ENCODE assay signal across 11 mouse cellular contexts in genomic region chr10:121290682-121291078, GRCm38 (mm10).
A peak's percentile ranks its signal among the peaks of the same experiment; 100 is the strongest.
DNase-seq lines count a peak whose midpoint lies in the region; ATAC-seq and TF ChIP-seq lines count a peak whose summit lies in the region.
"Had no signal": no experiment of that assay in that cellular context is flagged by ENCODE, and none has a peak within 500 bp of the region (broad histone marks: within the 10 kb centered on the region; RNA-seq: fewer than 3 reads in every experiment).

No protein-coding gene starts in this region.

- peak overlapping the region; percentile 28 for H3K4me2 ChIP-seq in midbrain, postnatal 0 days (ENCODE audit: low read depth, low read length, poor library complexity, severe bottlenecking)
- H3K4me2 ChIP-seq: lung, embryonic 14.5 days had no signal

- TF ChIP-seq POLR2A in brain, embryonic 14.5 days (IDR thresholded peaks at IDR 0.05; ENCODE audit: borderline replicate concordance, extremely low read depth, insufficient read depth, insufficient read length, poor library complexity, severe bottlenecking) = no peak

- H3K27ac ChIP-seq in midbrain, postnatal 0 days (ENCODE audit: low read depth, low read length) = peak overlapping the region; percentile 55; the same call in 1 of the 2 replicates
- H3K27ac ChIP-seq: kidney, postnatal 0 days had no signal

- 20% methylated on average over 20 of the region's 20 CpGs for WGBS in midbrain, postnatal 0 days

- no peaks in the 10 kb centered on the region for H3K27me3 ChIP-seq in midbrain, postnatal 0 days (ENCODE audit: insufficient read depth, low read length)

- H3K9ac ChIP-seq in midbrain, postnatal 0 days (replicated peaks; ENCODE audit: low read length, poor library complexity, severe bottlenecking) = 0 out of 2 replicates have a peak overlapping the region, but pooled peaks have one; percentile 24
- H3K9ac ChIP-seq: lung, embryonic 14.5 days had no signal

- H3K36me3 ChIP-seq in midbrain, postnatal 0 days (ENCODE audit: insufficient read depth, low read length) = peaks cover 32% of the 10 kb centered on the region

- H3K9me3 ChIP-seq in midbrain, postnatal 0 days (ENCODE audit: low read length) = no peaks in the 10 kb centered on the region

- no peaks in the 10 kb centered on the region; the same call in 1 of the 2 replicates for H3K4me1 ChIP-seq in midbrain, postnatal 0 days (ENCODE audit: insufficient read depth, low read length)

- no peak for TF ChIP-seq CTCF in brain, embryonic 14.5 days (IDR thresholded peaks at IDR 0.05; ENCODE audit: borderline replicate concordance, extremely low read depth, insufficient read depth, insufficient read length)
- TF ChIP-seq CTCF in midbrain, postnatal 0 days (IDR thresholded peaks at IDR 0.05) = no peak

- peak; percentile 60 for ATAC-seq in midbrain, postnatal 0 days (ENCODE audit: low FRiP score)

- peak; percentile 47 to 65 for DNase-seq in cerebellum, postnatal 10 days
- no peak for DNase-seq in cerebellum, adult 9-10 months
- DNase-seq in brain, embryonic 14.5 days (ENCODE audit: low read depth) = peak; percentile 94
- DNase-seq in layer of hippocampus, adult 18-20 months (ENCODE audit: low spot score in 2 of 2) = peak; percentile 78 to 85
- peak; percentile 80 for DNase-seq in midbrain, postnatal 0 days (ENCODE audit: low spot score)
- DNase-seq in embryo, embryonic 10 days (ENCODE audit: low spot score) = no peak
- DNase-seq in liver = no peak
- no peak for DNase-seq in gastrocnemius, adult 18-20 months (ENCODE audit: low spot score)
- DNase-seq: cerebellum, adult 8-10 months had no signal

- H3K4me3 ChIP-seq in midbrain, postnatal 0 days (ENCODE audit: low read depth, low read length) = no peak overlapping the region

Comparison
In these comparisons a context has a peak if more than half of its experiments do, and no peak if none do; other contexts are left out.
1. DNase-seq: peak in cerebellum, postnatal 10 days (2 of 2), brain, embryonic 14.5 days (single experiment), layer of hippocampus, adult 18-20 months (2 of 2) and midbrain, postnatal 0 days (single experiment); none in cerebellum, adult 9-10 months (single experiment), embryo, embryonic 10 days (single experiment), liver (single experiment) and gastrocnemius, adult 18-20 months (single experiment).